Mouse (Mus musculus) embryo, embryonic 10 days (tissue): ENCODE results near the gene Dync2li1.

ENCODE experiments used
- DNase-seq: peaks from one replicate; pipeline ENCODE4 v3.0.0-alpha.2; 2015; ENCODE audit warnings: low spot score

The Dync2li1 gene

DNA sequence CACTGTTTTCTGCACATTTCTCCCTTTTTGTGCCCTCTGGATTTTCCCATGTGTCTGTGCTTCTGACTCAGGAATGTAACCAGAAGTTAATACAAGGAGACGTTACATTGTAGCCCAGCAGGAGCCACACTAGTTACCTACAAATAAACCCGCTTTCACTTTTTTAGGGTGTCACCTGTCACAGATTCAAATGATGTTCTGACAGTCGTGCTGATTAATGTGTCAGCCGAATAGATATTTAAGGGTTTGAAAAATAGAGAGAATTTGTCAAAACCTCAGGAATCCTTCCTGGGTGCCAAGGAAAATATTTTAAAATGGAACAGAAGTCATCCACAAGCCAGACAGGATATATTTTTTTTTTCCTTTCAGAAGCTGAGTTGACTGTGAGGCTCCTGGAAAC, 59.0 kb downstream of the Dync2li1 start:
- no peak for DNase-seq

DNA sequence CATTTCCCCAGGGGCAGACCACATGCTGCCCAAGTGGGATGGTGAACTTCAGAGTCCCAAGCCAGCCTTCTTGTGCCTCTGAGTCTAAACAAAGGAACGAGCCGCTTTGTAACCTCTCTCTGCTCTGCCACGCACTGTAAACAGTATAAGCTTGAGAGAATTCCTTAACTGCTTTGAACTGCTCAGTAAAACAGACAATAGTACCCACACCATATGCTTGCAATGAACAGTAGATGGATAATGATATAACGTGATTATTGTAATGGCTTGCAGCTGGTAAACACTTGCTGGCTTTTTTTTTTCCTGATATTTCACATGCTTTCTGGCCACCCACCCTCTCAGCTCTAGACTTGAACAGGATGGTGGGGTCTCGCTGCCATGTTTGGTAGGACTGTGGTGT, 61.7 kb downstream of the Dync2li1 start:
- no peak for DNase-seq

DNA sequence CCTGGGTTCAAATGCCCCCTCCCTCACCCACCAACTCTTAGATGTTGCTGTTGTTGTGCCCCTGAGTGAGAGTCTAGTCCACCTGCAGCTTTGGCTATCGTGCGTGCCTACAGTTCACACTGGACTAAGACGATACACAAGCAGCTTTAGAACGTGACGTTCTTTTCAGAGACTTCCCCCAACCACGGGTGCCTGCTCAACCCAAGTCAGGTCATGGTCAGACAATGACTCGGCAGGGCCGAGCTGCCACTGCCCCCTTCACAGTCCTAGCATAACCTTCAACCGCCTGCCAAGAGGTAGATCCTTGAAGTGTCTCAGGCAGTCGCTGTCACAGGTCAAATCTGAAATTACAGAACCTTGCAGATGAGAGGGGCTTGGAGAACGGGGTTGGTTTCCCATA, 62.5 kb downstream of the Dync2li1 start:
- no peak for DNase-seq

DNA sequence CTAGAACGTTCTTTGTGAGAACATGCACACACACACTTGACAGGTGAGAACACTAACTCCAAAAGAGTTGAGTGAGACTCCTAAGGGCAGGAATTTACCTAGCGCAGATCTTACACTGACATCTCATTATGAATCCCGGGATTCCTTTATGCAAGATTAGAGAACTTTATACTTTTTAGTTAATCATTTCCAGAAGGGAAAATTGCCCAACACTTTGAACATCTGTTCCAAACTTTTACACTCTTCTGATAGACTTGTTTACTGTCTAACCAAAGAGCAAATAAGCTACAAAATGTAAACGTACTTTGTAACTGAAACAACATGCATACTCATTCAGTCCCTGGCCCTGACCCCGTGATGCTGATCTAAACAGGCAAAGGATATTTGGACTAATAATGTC, 63.0 kb downstream of the Dync2li1 start:
- DNase-seq = no peak

DNA sequence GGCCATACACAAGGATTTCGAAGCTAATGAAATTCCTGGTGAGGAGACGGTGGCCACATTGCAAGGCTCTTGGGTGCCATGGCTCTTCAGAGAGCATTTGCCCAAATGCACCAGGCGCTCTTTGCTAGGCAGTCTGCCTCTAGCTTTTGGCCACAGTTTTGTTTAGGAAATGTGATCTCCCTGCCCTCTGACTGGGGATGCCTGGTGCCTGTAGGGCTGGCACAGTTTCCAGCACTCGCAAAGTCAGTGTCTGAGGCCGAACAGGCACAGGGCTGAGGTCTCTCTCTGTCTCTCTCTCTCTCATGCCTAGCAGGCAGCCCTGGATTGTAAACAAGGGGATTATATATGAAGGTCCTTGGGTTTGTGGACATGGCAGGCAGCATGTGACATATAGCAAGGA, 63.8 kb downstream of the Dync2li1 start:
- no peak for DNase-seq

DNA sequence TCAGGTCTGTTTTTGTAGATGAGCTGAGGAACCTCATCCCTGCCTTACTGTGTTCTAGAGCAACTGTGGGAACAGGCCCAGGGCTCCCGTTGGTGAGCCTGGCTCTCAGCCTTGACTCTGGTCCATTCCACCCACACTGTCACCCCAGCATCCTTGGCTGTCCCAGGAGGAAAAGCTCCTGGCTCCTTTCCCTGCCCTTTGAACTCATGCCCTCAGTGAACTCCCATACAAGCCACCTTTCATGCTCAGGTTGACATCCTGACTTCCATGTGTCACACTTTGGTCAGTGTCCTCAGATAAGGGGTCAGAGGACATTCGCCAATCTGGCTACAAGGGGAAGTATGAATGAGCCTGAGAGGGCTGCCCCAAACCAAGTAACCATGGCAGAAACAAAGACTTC, 67.4 kb downstream of the Dync2li1 start:
- DNase-seq = no peak

DNA sequence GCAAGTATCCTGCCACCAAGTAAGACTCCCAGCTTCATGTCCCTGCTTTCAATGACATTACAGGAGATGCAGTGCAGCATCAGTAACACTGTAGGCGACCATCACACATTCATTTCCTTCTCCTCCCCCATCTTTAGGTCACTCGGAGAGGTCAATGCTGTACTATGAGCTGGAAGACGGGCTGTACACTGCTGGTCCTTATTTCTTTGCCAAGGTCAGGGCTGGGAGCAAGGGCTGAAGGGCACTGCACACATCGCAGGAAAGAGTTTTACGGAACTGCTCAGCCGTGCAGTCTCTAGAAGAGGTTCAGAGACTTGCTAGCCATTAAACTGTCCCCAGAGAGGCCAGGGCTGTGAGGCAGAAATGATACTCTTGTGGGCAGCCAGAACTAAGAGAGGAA, 70.2 kb downstream of the Dync2li1 start:
- DNase-seq = no peak

DNA sequence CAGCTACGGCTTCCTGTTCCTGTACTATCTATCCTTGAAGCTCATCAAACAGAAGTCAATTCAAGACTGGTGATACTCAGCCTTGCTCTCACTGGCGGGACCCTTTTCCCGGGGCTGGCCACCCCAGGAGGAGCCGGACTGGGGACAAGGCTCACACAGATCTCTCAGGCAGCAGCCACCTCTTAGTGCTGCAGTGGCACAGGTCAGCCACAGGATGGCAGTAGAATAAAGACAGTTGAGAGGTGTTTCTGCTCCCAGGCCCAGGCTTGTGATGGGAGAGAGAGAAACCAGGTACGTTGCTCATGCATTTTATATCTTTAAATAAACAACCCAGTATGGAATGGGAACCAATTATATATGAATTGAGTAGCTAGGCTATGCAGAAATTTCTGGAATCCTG, 72.4 kb downstream of the Dync2li1 start:
- peak; percentile 83 for DNase-seq
